Mouse (Mus musculus): ENCODE results near the gene Ripply2. TPM values are rescaled to one million over a fixed set of nuclear protein-coding genes. Genes with fewer than 3 reads are reported as not detected.
A peak's percentile ranks its signal among the peaks of the same experiment; 100 is the strongest.
"Not testable (repeated sequence)": the region's sequence is repeated elsewhere in the genome, so short reads cannot be mapped to it uniquely, and the experiment has no call there.

Ripply2 gene
- polyA plus RNA-seq (2012; ENCODE audit: insufficient read depth, insufficient read length, low replicate concordance, missing spikeins): not detected in 2 replicates

GRCm38 (mm10) chr9:87015288-87015937, at the start of gene Ripply2:
Ripply2 (plus strand) TSS chr9:87015537.
- Histone ChIP-seq H3K4me3 (ENCODE audit: insufficient read depth, low read depth, low read length) (peak within 1 kb of the TSS; percentile 56), H3K27ac (ENCODE audit: insufficient read depth, low read depth, low read length) (peak within 1 kb of the TSS; percentile 77), H3K4me1 (ENCODE audit: control insufficient read depth, insufficient read depth, low read length) (peaks cover 4% of the 10 kb centered on the region)
- TF ChIP-seq POLR2A (IDR thresholded peaks at IDR 0.05; ENCODE audit: insufficient read depth, low read depth, low read length) (peak; percentile 21; the same call in 1 of the 2 replicates), CTCF (IDR thresholded peaks at IDR 0.05; ENCODE audit: insufficient read depth, low read depth, low read length) (no peak)
- WGBS: under 1% methylated on average over 71 of the region's 71 CpGs

GRCm38 (mm10) chr9:86972471-86972870, 42.9 kb upstream of the Ripply2 start:
- not testable (repeated sequence) for H3K27ac ChIP-seq (ENCODE audit: insufficient read depth, low read depth, low read length); H3K4me3 ChIP-seq (ENCODE audit: insufficient read depth, low read depth, low read length); H3K4me1 ChIP-seq (ENCODE audit: control insufficient read depth, insufficient read depth, low read length)

GRCm38 (mm10) chr9:86973562-86973961, 41.8 kb upstream of the Ripply2 start:
- no peak for TF ChIP-seq POLR2A (IDR thresholded peaks at IDR 0.05; ENCODE audit: insufficient read depth, low read depth, low read length)
- no peak for TF ChIP-seq CTCF (IDR thresholded peaks at IDR 0.05; ENCODE audit: insufficient read depth, low read depth, low read length)
- Histone ChIP-seq H3K4me1 (ENCODE audit: control insufficient read depth, insufficient read depth, low read length) (no peaks in the 10 kb centered on the region), H3K4me3 (ENCODE audit: insufficient read depth, low read depth, low read length) (no peak overlapping the region), H3K27ac (ENCODE audit: insufficient read depth, low read depth, low read length) (no peak overlapping the region)
- WGBS: 46% methylated on average over 4 of the region's 4 CpGs

- Histone ChIP-seq H3K4me3 (ENCODE audit: insufficient read depth, low read depth, low read length) (no peak overlapping the region), H3K27ac (ENCODE audit: insufficient read depth, low read depth, low read length) (no peak overlapping the region), H3K4me1 (ENCODE audit: control insufficient read depth, insufficient read depth, low read length) (peaks cover 5% of the 10 kb centered on the region)
- no peak for TF ChIP-seq CTCF (IDR thresholded peaks at IDR 0.05; ENCODE audit: insufficient read depth, low read depth, low read length)
- TF ChIP-seq POLR2A (IDR thresholded peaks at IDR 0.05; ENCODE audit: insufficient read depth, low read depth, low read length): no peak
- 78% methylated on average over 4 of the region's 4 CpGs for WGBS
Observed at GRCm38 (mm10) chr9:86976896-86977295, 38.4 kb upstream of the Ripply2 start.

- Histone ChIP-seq H3K27ac (ENCODE audit: insufficient read depth, low read depth, low read length) (no peak overlapping the region), H3K4me3 (ENCODE audit: insufficient read depth, low read depth, low read length) (no peak overlapping the region), H3K4me1 (ENCODE audit: control insufficient read depth, insufficient read depth, low read length) (peaks cover 5% of the 10 kb centered on the region)
- 81% methylated on average over 7 of the region's 7 CpGs for WGBS
- no peak for TF ChIP-seq POLR2A (IDR thresholded peaks at IDR 0.05; ENCODE audit: insufficient read depth, low read depth, low read length)
- no peak for TF ChIP-seq CTCF (IDR thresholded peaks at IDR 0.05; ENCODE audit: insufficient read depth, low read depth, low read length)
Observed at GRCm38 (mm10) chr9:86978257-86978907, 37.0 kb upstream of the Ripply2 start.

GRCm38 (mm10) chr9:86980048-86980447, 35.3 kb upstream of the Ripply2 start:
- H3K27ac ChIP-seq (ENCODE audit: insufficient read depth, low read depth, low read length): peak overlapping the region; percentile 43
- H3K4me1 ChIP-seq (ENCODE audit: control insufficient read depth, insufficient read depth, low read length): peaks cover 5% of the 10 kb centered on the region
- no peak for TF ChIP-seq CTCF (IDR thresholded peaks at IDR 0.05; ENCODE audit: insufficient read depth, low read depth, low read length)
- H3K4me3 ChIP-seq (ENCODE audit: insufficient read depth, low read depth, low read length): no peak overlapping the region

- TF ChIP-seq CTCF (IDR thresholded peaks at IDR 0.05; ENCODE audit: insufficient read depth, low read depth, low read length): no peak
- TF ChIP-seq POLR2A (IDR thresholded peaks at IDR 0.05; ENCODE audit: insufficient read depth, low read depth, low read length): no peak
- no peak overlapping the region for H3K4me3 ChIP-seq (ENCODE audit: insufficient read depth, low read depth, low read length)
- H3K27ac ChIP-seq (ENCODE audit: insufficient read depth, low read depth, low read length): no peak overlapping the region
- WGBS: 52% methylated on average over 2 of the region's 2 CpGs
- H3K4me1 ChIP-seq (ENCODE audit: control insufficient read depth, insufficient read depth, low read length): peaks cover 5% of the 10 kb centered on the region
Observed at GRCm38 (mm10) chr9:86980942-86981341, 34.4 kb upstream of the Ripply2 start.

GRCm38 (mm10) chr9:86981551-86981950, 33.8 kb upstream of the Ripply2 start:
- TF ChIP-seq CTCF (IDR thresholded peaks at IDR 0.05; ENCODE audit: insufficient read depth, low read depth, low read length) (no peak), POLR2A (IDR thresholded peaks at IDR 0.05; ENCODE audit: insufficient read depth, low read depth, low read length) (no peak)
- Histone ChIP-seq H3K4me1 (ENCODE audit: control insufficient read depth, insufficient read depth, low read length) (peaks cover 5% of the 10 kb centered on the region), H3K4me3 (ENCODE audit: insufficient read depth, low read depth, low read length) (no peak overlapping the region), H3K27ac (ENCODE audit: insufficient read depth, low read depth, low read length) (no peak overlapping the region)
- WGBS: 35% methylated on average over 10 of the region's 10 CpGs

- Histone ChIP-seq H3K4me1 (ENCODE audit: control insufficient read depth, insufficient read depth, low read length) (peaks cover 7% of the 10 kb centered on the region), H3K27ac (ENCODE audit: insufficient read depth, low read depth, low read length) (no peak overlapping the region), H3K4me3 (ENCODE audit: insufficient read depth, low read depth, low read length) (no peak overlapping the region)
- 80% methylated on average over 3 of the region's 3 CpGs for WGBS
- TF ChIP-seq CTCF (IDR thresholded peaks at IDR 0.05; ENCODE audit: insufficient read depth, low read depth, low read length) (no peak), POLR2A (IDR thresholded peaks at IDR 0.05; ENCODE audit: insufficient read depth, low read depth, low read length) (no peak)
Observed at GRCm38 (mm10) chr9:86984583-86984982, 30.8 kb upstream of the Ripply2 start.

Data from olfactory bulb, adult 2 months (tissue).